Mouse (Mus musculus) midbrain, postnatal 0 days (tissue): ENCODE measurements around the gene Trpm1. TPM values are rescaled to one million over a fixed set of nuclear protein-coding genes. Genes with fewer than 3 reads are reported as not detected.

ENCODE experiments used
- ATAC-seq: fragments of 200-750 bp; cut with Nextera tagmentation; 2 replicates; pipeline ENCODE4 v1.8.0; 2017; ENCODE audit warnings: moderate number of reproducible peaks, mild to moderate bottlenecking, moderate TSS enrichment, moderate library complexity; ENCODE audit not compliant: low FRiP score
- DNase-seq: peaks from one replicate; pipeline ENCODE4 v3.0.0-alpha.2; 2015; ENCODE audit warnings: low spot score
- H3K27ac ChIP-seq: fragments of 300-500 bp; sonication (generic); 2 replicates; pipeline ENCODE4 v1.5.1; 2014; ENCODE audit warnings: low read depth, mild to moderate bottlenecking, low read length, mixed read lengths
- H3K27me3 ChIP-seq: fragments of 300-500 bp; sonication (generic); 2 replicates; pipeline ENCODE4 v1.6.1; 2014; ENCODE audit warnings: low read length, control low read depth, mixed read lengths; ENCODE audit not compliant: insufficient read depth
- H3K36me3 ChIP-seq: fragments of 300-500 bp; sonication (generic); 2 replicates; pipeline ENCODE4 v1.6.1; 2014; ENCODE audit warnings: low read length, control low read depth, mixed read lengths; ENCODE audit not compliant: insufficient read depth
- H3K4me1 ChIP-seq: fragments of 300-500 bp; sonication (generic); 2 replicates; pipeline ENCODE4 v1.6.1; 2014; ENCODE audit warnings: mild to moderate bottlenecking, control low read depth, antibody characterized with exemption, low read length, mixed read lengths; ENCODE audit not compliant: insufficient read depth
- H3K4me2 ChIP-seq: fragments of 300-500 bp; sonication (generic); 2 replicates; pipeline ENCODE4 v1.6.1; 2014; ENCODE audit warnings: low read depth, mild to moderate bottlenecking, low read length, mixed read lengths; ENCODE audit not compliant: poor library complexity, severe bottlenecking
- H3K4me3 ChIP-seq: fragments of 300-500 bp; sonication (generic); 2 replicates; pipeline ENCODE4 v1.5.1; 2014; ENCODE audit warnings: low read depth, mild to moderate bottlenecking, low read length, moderate library complexity
- H3K9ac ChIP-seq: fragments of 300-500 bp; sonication (generic); replicated peaks from 2 replicates; pipeline ENCODE4 v1.6.1; 2014; ENCODE audit warnings: mild to moderate bottlenecking, low read length, moderate library complexity, mixed read lengths; ENCODE audit not compliant: poor library complexity, severe bottlenecking
- H3K9me3 ChIP-seq: fragments of 300-500 bp; sonication (generic); 2 replicates; pipeline ENCODE4 v1.6.1; 2016; ENCODE audit warnings: low read length, control low read depth
- CTCF ChIP-seq: IDR thresholded peaks from 2 replicates; pipeline ENCODE4 v1.5.1; 2016; ENCODE audit warnings: antibody characterized with exemption, mild to moderate bottlenecking
- WGBS: fragments of 180-500 bp; shearing (Covaris S2); extraction: QIAGEN DNeasy Blood & Tissue Kit; methylation state at CpG from one replicate; pipeline ENCODE4 v1.1.7; 2014; 5-methylcytosine and 5-hydroxymethylcytosine counted together
- polyA plus RNA-seq: library from polyadenylated mRNA; unstranded; fragments of >200 nt; fragmentation: Nextera tagmentation; extraction: Ambion mirVana; gene quantifications from 2 replicates; pipeline ENCODE4 v1.2.1, GENCODE M21; 2015
- total RNA-seq: library from RNA; depleted of rRNA; stranded (reverse); fragments of >200 nt; gene quantifications from 2 replicates; pipeline ENCODE4 v1.2.3, GENCODE M21; 2014

Trpm1 gene
- total and polyA plus RNA-seq, 2 experiments from 2014 or later = 0.16 to 0.63 TPM

- Histone ChIP-seq H3K4me1 (no peaks in the 10 kb centered on the region), H3K27me3 (no peaks in the 10 kb centered on the region), H3K4me2 (no peak overlapping the region), H3K4me3 (no peak overlapping the region), H3K9me3 (no peaks in the 10 kb centered on the region), H3K36me3 (no peaks in the 10 kb centered on the region), H3K9ac (no peak overlapping the region), H3K27ac (no peak overlapping the region)
- peak; percentile 47 for TF ChIP-seq CTCF
- no peak for DNase-seq
- ATAC-seq = no peak
- WGBS = 86% methylated on average over 4 of the region's 4 CpGs
Measured at GRCm38 (mm10) chr7:64179310-64179709, 25.7 kb downstream of the Trpm1 start.

- H3K4me2 ChIP-seq = no peak overlapping the region
- 32% methylated on average over 10 of the region's 10 CpGs for WGBS
- no peak for TF ChIP-seq CTCF
- H3K9me3 ChIP-seq = no peaks in the 10 kb centered on the region
- no peak overlapping the region for H3K4me3 ChIP-seq
- no peaks in the 10 kb centered on the region for H3K27me3 ChIP-seq
- no peak overlapping the region for H3K9ac ChIP-seq
- H3K36me3 ChIP-seq = no peaks in the 10 kb centered on the region
- ATAC-seq = peak; percentile 44; the same call in 1 of the 2 replicates
- no peak for DNase-seq
- no peak overlapping the region for H3K27ac ChIP-seq
- H3K4me1 ChIP-seq = no peaks in the 10 kb centered on the region
Measured at GRCm38 (mm10) chr7:64185203-64185931, 31.7 kb downstream of the Trpm1 start.

- 78% methylated on average over 3 of the region's 3 CpGs for WGBS
- TF ChIP-seq CTCF = no peak
- no peaks in the 10 kb centered on the region for H3K36me3 ChIP-seq
- no peaks in the 10 kb centered on the region for H3K9me3 ChIP-seq
- no peaks in the 10 kb centered on the region for H3K4me1 ChIP-seq
- H3K4me2 ChIP-seq = no peak overlapping the region
- DNase-seq (no peak), ATAC-seq (0 out of 2 replicates have a peak, but pooled peaks have one; percentile 7)
- no peaks in the 10 kb centered on the region for H3K27me3 ChIP-seq
- no peak overlapping the region for H3K4me3 ChIP-seq
- H3K27ac ChIP-seq = no peak overlapping the region
- H3K9ac ChIP-seq = no peak overlapping the region
Measured at GRCm38 (mm10) chr7:64185932-64186312, 32.3 kb downstream of the Trpm1 start.

GRCm38 (mm10) chr7:64192261-64192943, 38.8 kb downstream of the Trpm1 start:
- DNase-seq (no peak), ATAC-seq (no peak)
- Histone ChIP-seq H3K4me1 (no peaks in the 10 kb centered on the region), H3K27me3 (no peaks in the 10 kb centered on the region), H3K36me3 (no peaks in the 10 kb centered on the region), H3K9me3 (no peaks in the 10 kb centered on the region), H3K9ac (no peak overlapping the region), H3K4me3 (no peak overlapping the region), H3K27ac (no peak overlapping the region), H3K4me2 (no peak overlapping the region)
- 53% methylated on average over 14 of the region's 14 CpGs for WGBS
- no peak for TF ChIP-seq CTCF

GRCm38 (mm10) chr7:64193476-64193875, 39.8 kb downstream of the Trpm1 start:
- no peak for TF ChIP-seq CTCF
- no peak for DNase-seq
- Histone ChIP-seq H3K4me3 (no peak overlapping the region), H3K9ac (no peak overlapping the region), H3K27me3 (no peaks in the 10 kb centered on the region), H3K27ac (no peak overlapping the region), H3K4me1 (no peaks in the 10 kb centered on the region), H3K36me3 (no peaks in the 10 kb centered on the region), H3K9me3 (no peaks in the 10 kb centered on the region), H3K4me2 (no peak overlapping the region)
- ATAC-seq = no peak
- 47% methylated on average over 5 of the region's 5 CpGs for WGBS

GRCm38 (mm10) chr7:64196114-64196513, 42.5 kb downstream of the Trpm1 start:
- no peak for DNase-seq
- H3K9me3 ChIP-seq = no peaks in the 10 kb centered on the region
- WGBS = 86% methylated on average over 3 of the region's 3 CpGs
- H3K36me3 ChIP-seq = no peaks in the 10 kb centered on the region
- no peak overlapping the region for H3K4me3 ChIP-seq
- H3K9ac ChIP-seq = no peak overlapping the region
- no peak overlapping the region for H3K27ac ChIP-seq
- no peak for ATAC-seq
- H3K4me2 ChIP-seq = no peak overlapping the region
- TF ChIP-seq CTCF = no peak
- no peaks in the 10 kb centered on the region for H3K27me3 ChIP-seq
- H3K4me1 ChIP-seq = no peaks in the 10 kb centered on the region
